Comparison of ENCODE assay signal across 12 mouse cellular contexts in the genomic region with DNA sequence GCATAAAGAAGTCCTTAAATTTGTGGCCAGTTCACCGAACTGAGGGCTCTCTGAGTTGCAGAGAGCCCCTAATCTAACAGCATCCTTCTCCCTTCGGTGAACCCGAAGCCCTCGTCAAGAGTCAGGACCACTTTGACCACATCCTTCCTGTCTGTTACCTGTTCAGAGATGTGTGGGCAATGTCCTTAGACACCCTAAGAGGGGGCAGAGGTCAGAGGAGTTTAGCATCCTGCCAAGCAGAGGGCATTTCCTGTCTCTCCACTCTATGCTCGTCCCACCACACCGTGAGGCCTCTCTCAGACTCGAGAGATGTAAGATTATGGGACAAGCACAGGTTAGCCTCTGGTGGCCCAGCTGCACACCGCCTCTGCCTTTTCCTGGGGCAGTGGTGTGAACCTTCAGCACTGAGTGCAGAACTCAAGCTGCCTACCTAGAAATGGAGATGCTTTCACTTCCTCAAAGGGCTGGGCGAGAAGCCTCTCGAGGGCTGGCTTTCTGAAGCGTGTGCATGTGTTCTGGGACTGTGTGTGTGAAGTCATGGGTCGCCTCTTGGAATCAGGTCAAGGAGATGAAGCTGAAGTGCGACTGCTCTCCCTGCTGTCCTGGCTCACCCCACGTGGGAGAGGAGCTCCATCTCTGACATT.
DNase-seq lines count a peak whose midpoint lies in the region; ATAC-seq lines count a peak whose summit lies in the region.
"Had no signal": no experiment of that assay in that cellular context is flagged by ENCODE, and none has a peak within 500 bp of the region (broad histone marks: within the 10 kb centered on the region; RNA-seq: fewer than 3 reads in every experiment).

No protein-coding gene starts in this region.

- intact Hi-C loops in heart, postnatal 36 days (cut with DNase I): no loop called here

- peak; percentile 87 for DNase-seq in A20 (ENCODE audit: low read depth, low spot score)
- peak; percentile 22 for DNase-seq in CD4-positive, CD25-positive, alpha-beta regulatory T cell, adult 2 months (ENCODE audit: low read depth, low spot score)
- DNase-seq in spleen, adult 18-20 months: peak; percentile 50 to 56
- DNase-seq in right cerebral cortex, postnatal 25 days: no peak
- DNase-seq in heart, postnatal 36 days: no peak
- DNase-seq in right cerebral cortex, postnatal 36 days (ENCODE audit: low spot score in 2 of 2): no peak
- DNase-seq: adrenal gland, postnatal 36 days; cerebellum, postnatal 36 days; forebrain, postnatal 0 days; left cerebral cortex, postnatal 4 days had no signal

- ATAC-seq in hematopoietic stem cell, adult 5-6 weeks (replicated peaks in 1 of 2; ENCODE audit: insufficient read depth in 1 of 2, low FRiP score in 2 of 2, low TSS enrichment in 1 of 2, low read depth in 1 of 2, poor library complexity in 2 of 2, severe bottlenecking in 2 of 2): peak; percentile 62 to 69
- no peak for ATAC-seq in erythroid progenitor cell, adult 5-6 weeks (replicated peaks; ENCODE audit: low FRiP score, poor library complexity, severe bottlenecking)
- ATAC-seq: forebrain, postnatal 0 days had no signal

Comparison
In these comparisons a context has a peak if more than half of its experiments do, and no peak if none do; other contexts are left out.
1. DNase-seq: peak in A20 (single experiment), CD4-positive, CD25-positive, alpha-beta regulatory T cell, adult 2 months (single experiment) and spleen, adult 18-20 months (2 of 2); none in right cerebral cortex, postnatal 25 days (single experiment), heart, postnatal 36 days (0 of 2) and right cerebral cortex, postnatal 36 days (0 of 2).